Mouse (Mus musculus) hindbrain, embryonic 16.5 days (tissue): ENCODE measurements at regions not wholly inside any gene's neighbourhood (a gene's known extent, or its start where the extent isn't known, plus 50 kb on each side); places are given as distances from the start of the nearest gene placed in this dataset.

ENCODE experiments used
- ATAC-seq: fragments of 200-750 bp; cut with Nextera tagmentation; 2 replicates; pipeline ENCODE4 v1.8.0; 2017; ENCODE audit warnings: moderate TSS enrichment, moderate library complexity
- H3K27ac ChIP-seq: fragments of 300-500 bp; sonication (generic); 2 replicates; pipeline ENCODE4 v1.5.1; 2014; ENCODE audit warnings: low read depth, mild to moderate bottlenecking, control low read depth, low read length, moderate library complexity
- H3K27me3 ChIP-seq: fragments of 300-500 bp; sonication (generic); replicated peaks from 2 replicates; pipeline ENCODE4 v1.6.1; 2014; ENCODE audit warnings: low read length; ENCODE audit not compliant: control insufficient read depth, insufficient read depth
- H3K36me3 ChIP-seq: fragments of 300-500 bp; sonication (generic); 2 replicates; pipeline ENCODE4 v1.6.1; 2014; ENCODE audit warnings: mild to moderate bottlenecking, low read length, moderate library complexity, mixed read lengths; ENCODE audit not compliant: control insufficient read depth, insufficient read depth
- H3K4me1 ChIP-seq: fragments of 300-500 bp; sonication (generic); 2 replicates; pipeline ENCODE4 v1.6.1; 2014; ENCODE audit warnings: low read depth, low read length; ENCODE audit not compliant: control insufficient read depth, insufficient read depth
- H3K4me2 ChIP-seq: fragments of 300-500 bp; sonication (generic); 2 replicates; pipeline ENCODE4 v1.6.1; 2014; ENCODE audit warnings: mild to moderate bottlenecking, low read length, control low read depth, moderate library complexity
- H3K4me3 ChIP-seq: fragments of 300-500 bp; sonication (generic); 2 replicates; pipeline ENCODE4 v1.5.1; 2014; ENCODE audit warnings: mild to moderate bottlenecking, low read length, control low read depth, moderate library complexity
- H3K9ac ChIP-seq: fragments of 300-500 bp; sonication (generic); 2 replicates; pipeline ENCODE4 v1.6.1; 2014; ENCODE audit warnings: low read depth, mild to moderate bottlenecking, control low read depth, low read length, moderate library complexity
- H3K9me3 ChIP-seq: fragments of 300-500 bp; sonication (generic); 2 replicates; pipeline ENCODE4 v1.6.1; 2014; ENCODE audit warnings: mild to moderate bottlenecking, low read length, moderate library complexity; ENCODE audit not compliant: control insufficient read depth
- WGBS: fragments of 180-500 bp; shearing (Covaris S2); extraction: QIAGEN DNeasy Blood & Tissue Kit; methylation state at CpG from one replicate; pipeline ENCODE4 v1.1.7; 2014; 5-methylcytosine and 5-hydroxymethylcytosine counted together

GRCm38 (mm10) chr1:90287251-90287650 lies 83.5 kb downstream of the Ackr3 start:
- ATAC-seq: no peak
- Histone ChIP-seq H3K4me1 (peaks cover 37% of the 10 kb centered on the region), H3K4me3 (no peak overlapping the region), H3K36me3 (no peaks in the 10 kb centered on the region), H3K9ac (no peak overlapping the region), H3K4me2 (no peak overlapping the region), H3K27ac (no peak overlapping the region), H3K27me3 (no peaks in the 10 kb centered on the region), H3K9me3 (no peaks in the 10 kb centered on the region)
- 90% methylated on average over 3 of the region's 3 CpGs for WGBS

GRCm38 (mm10) chr1:90288892-90289731 lies 85.3 kb downstream of the Ackr3 start:
- 49% methylated on average over 8 of the region's 8 CpGs for WGBS
- Histone ChIP-seq H3K27ac (no peak overlapping the region), H3K4me3 (no peak overlapping the region), H3K36me3 (no peaks in the 10 kb centered on the region), H3K4me2 (no peak overlapping the region), H3K9me3 (no peaks in the 10 kb centered on the region), H3K4me1 (peaks cover 24% of the 10 kb centered on the region), H3K9ac (no peak overlapping the region), H3K27me3 (no peaks in the 10 kb centered on the region)
- ATAC-seq: peak; percentile 12; the same call in 1 of the 2 replicates

- no peaks in the 10 kb centered on the region for H3K9me3 ChIP-seq
- peaks cover 19% of the 10 kb centered on the region for H3K4me1 ChIP-seq
- H3K9ac ChIP-seq: no peak overlapping the region
- H3K4me3 ChIP-seq: no peak overlapping the region
- ATAC-seq: peak; percentile 38; the same call in 1 of the 2 replicates
- peak overlapping the region; percentile 16; the same call in 1 of the 2 replicates for H3K27ac ChIP-seq
- H3K27me3 ChIP-seq: no peaks in the 10 kb centered on the region
- no peak overlapping the region for H3K4me2 ChIP-seq
- H3K36me3 ChIP-seq: no peaks in the 10 kb centered on the region
- WGBS: 19% methylated on average over 6 of the region's 6 CpGs
Measured at GRCm38 (mm10) chr1:90289732-90290215, 86.0 kb downstream of the Ackr3 start.

- 21% methylated on average over 7 of the region's 7 CpGs for WGBS
- H3K9me3 ChIP-seq: no peaks in the 10 kb centered on the region
- no peaks in the 10 kb centered on the region for H3K27me3 ChIP-seq
- H3K36me3 ChIP-seq: no peaks in the 10 kb centered on the region
- ATAC-seq: peak; percentile 69
- H3K27ac ChIP-seq: no peak overlapping the region
- peaks cover 11% of the 10 kb centered on the region for H3K4me1 ChIP-seq
- no peak overlapping the region for H3K4me2 ChIP-seq
- no peak overlapping the region for H3K9ac ChIP-seq
- H3K4me3 ChIP-seq: no peak overlapping the region
Measured at GRCm38 (mm10) chr1:90290428-90291197, 86.8 kb downstream of the Ackr3 start.

GRCm38 (mm10) chr1:90291256-90291655 lies 87.5 kb downstream of the Ackr3 start:
- no peak overlapping the region for H3K9ac ChIP-seq
- no peak for ATAC-seq
- no peaks in the 10 kb centered on the region for H3K36me3 ChIP-seq
- no peak overlapping the region for H3K27ac ChIP-seq
- peaks cover 11% of the 10 kb centered on the region for H3K4me1 ChIP-seq
- no peak overlapping the region for H3K4me3 ChIP-seq
- H3K9me3 ChIP-seq: no peaks in the 10 kb centered on the region
- no peaks in the 10 kb centered on the region for H3K27me3 ChIP-seq
- 84% methylated on average over 1 of the region's 1 CpGs for WGBS
- H3K4me2 ChIP-seq: no peak overlapping the region

GRCm38 (mm10) chr1:90297751-90298150 lies 94.0 kb downstream of the Ackr3 start:
- Histone ChIP-seq H3K4me3 (no peak overlapping the region), H3K4me2 (no peak overlapping the region), H3K4me1 (no peaks in the 10 kb centered on the region), H3K36me3 (no peaks in the 10 kb centered on the region), H3K27me3 (no peaks in the 10 kb centered on the region), H3K9me3 (no peaks in the 10 kb centered on the region), H3K9ac (no peak overlapping the region), H3K27ac (no peak overlapping the region)
- ATAC-seq: no peak
- 74% methylated on average over 5 of the region's 5 CpGs for WGBS

GRCm38 (mm10) chr1:90300229-90300628 lies 96.4 kb downstream of the Ackr3 start:
- 87% methylated on average over 10 of the region's 10 CpGs for WGBS
- Histone ChIP-seq H3K9me3 (no peaks in the 10 kb centered on the region), H3K27ac (no peak overlapping the region)

DNA sequence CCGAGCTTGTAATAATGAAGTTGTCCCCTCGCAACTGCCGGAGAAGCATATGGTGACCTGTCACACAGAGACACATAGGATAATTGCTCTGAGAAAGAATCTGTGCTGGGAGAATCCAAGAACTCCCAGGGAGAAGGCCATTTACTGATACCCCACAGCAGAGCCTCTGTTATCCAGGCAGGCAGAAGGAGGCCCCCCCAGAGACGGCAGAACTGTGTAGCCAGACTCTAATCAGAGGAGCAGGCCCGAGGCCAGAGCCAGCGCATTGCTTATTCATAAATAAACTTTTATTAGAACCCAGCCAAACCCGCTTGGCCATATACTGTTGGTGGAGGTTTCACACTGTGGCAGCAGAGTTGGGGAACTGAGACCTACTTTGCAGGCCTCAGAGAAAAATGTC lies 100.6 kb downstream of the Ackr3 start:
- Histone ChIP-seq H3K27ac (no peak overlapping the region), H3K27me3 (no peaks in the 10 kb centered on the region), H3K4me2 (no peak overlapping the region), H3K4me3 (no peak overlapping the region), H3K36me3 (no peaks in the 10 kb centered on the region), H3K9ac (no peak overlapping the region), H3K4me1 (peaks cover 6% of the 10 kb centered on the region), H3K9me3 (no peaks in the 10 kb centered on the region)
- peak; percentile 65 for ATAC-seq
- WGBS: 30% methylated on average over 7 of the region's 7 CpGs

More at GRCm38 (mm10) chr1:90300229-90300628, 96.4 kb downstream of the Ackr3 start:
- Histone ChIP-seq H3K4me2 (no peak overlapping the region), H3K27me3 (no peaks in the 10 kb centered on the region), H3K9ac (no peak overlapping the region), H3K4me3 (no peak overlapping the region), H3K4me1 (peaks cover 6% of the 10 kb centered on the region), H3K36me3 (no peaks in the 10 kb centered on the region)
- ATAC-seq: no peak

GRCm38 (mm10) chr1:90311016-90311415 lies 107.2 kb downstream of the Ackr3 start:
- Histone ChIP-seq H3K27ac (no peak overlapping the region), H3K4me3 (no peak overlapping the region), H3K4me2 (no peak overlapping the region), H3K9ac (no peak overlapping the region), H3K27me3 (no peaks in the 10 kb centered on the region), H3K9me3 (no peaks in the 10 kb centered on the region), H3K4me1 (no peaks in the 10 kb centered on the region), H3K36me3 (no peaks in the 10 kb centered on the region)
- WGBS: 71% methylated on average over 3 of the region's 3 CpGs
- ATAC-seq: no peak
